12 mouse cellular contexts compared by ENCODE assay signal in the genomic region with DNA sequence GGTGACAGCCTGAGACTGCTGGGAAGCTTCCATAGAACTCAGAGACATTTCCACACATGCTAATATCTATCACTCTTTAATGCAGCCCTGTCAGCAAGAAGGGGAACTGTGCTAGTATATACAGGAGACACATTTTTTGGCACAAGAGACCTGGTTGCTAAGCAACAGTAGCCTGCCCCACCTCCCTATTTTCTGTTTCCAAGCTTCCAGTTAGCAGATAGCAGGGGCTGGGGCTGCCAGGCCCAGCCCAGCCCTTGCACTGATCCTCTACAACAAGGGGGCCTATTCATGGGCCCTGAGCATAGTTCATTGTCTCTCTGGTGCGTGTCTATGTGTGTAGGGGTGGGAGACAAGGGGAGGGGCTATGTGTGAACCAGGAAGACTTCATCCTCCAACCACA. TPM values are rescaled to one million over a fixed set of nuclear protein-coding genes. Genes with fewer than 3 reads are reported as not detected.
DNase-seq lines count a peak whose midpoint lies in the region; ATAC-seq lines count a peak whose summit lies in the region.
"Had no signal": no experiment of that assay in that cellular context is flagged by ENCODE, and none has a peak within 500 bp of the region (broad histone marks: within the 10 kb centered on the region; RNA-seq: fewer than 3 reads in every experiment).

No protein-coding gene starts in this region.

- no peak for DNase-seq in frontal cortex, postnatal 10 days (ENCODE audit: low spot score in 2 of 2)
- DNase-seq in Muller cell, postnatal 12 days (ENCODE audit: inconsistent ontology term): peak; percentile 18
- peak; percentile 34 for DNase-seq in midbrain, embryonic 10.5 days (ENCODE audit: low spot score)
- DNase-seq in gastrocnemius, postnatal 10 days: no peak
- no peak for DNase-seq in left cerebral cortex, postnatal 10 days (ENCODE audit: extremely low spot score in 1 of 2, low spot score in 2 of 2)
- DNase-seq in thymus, postnatal 0 days (ENCODE audit: low spot score): no peak
- DNase-seq: cerebellum, postnatal 36 days; heart, postnatal 10 days; thymus, adult 2 months had no signal

- peak overlapping the region; percentile 19; the same call in 1 of the 2 replicates for H3K27ac ChIP-seq in forebrain, embryonic 13.5 days
- peak overlapping the region; percentile 65 for H3K27ac ChIP-seq in midbrain, embryonic 10.5 days (replicated peaks)
- H3K27ac ChIP-seq: limb, embryonic 15.5 days had no signal

- no peak overlapping the region; the same call in 1 of the 2 replicates for H3K4me2 ChIP-seq in forebrain, embryonic 13.5 days
- H3K4me2 ChIP-seq: limb, embryonic 15.5 days had no signal

- H3K4me1 ChIP-seq in forebrain, embryonic 13.5 days: peaks cover 13% of the 10 kb centered on the region
- H3K4me1 ChIP-seq in midbrain, embryonic 10.5 days: peaks cover 12% of the 10 kb centered on the region

- H3K9me3 ChIP-seq in forebrain, embryonic 13.5 days (replicated peaks): no peaks in the 10 kb centered on the region
- H3K9me3 ChIP-seq in midbrain, embryonic 10.5 days (replicated peaks): no peaks in the 10 kb centered on the region
- H3K9me3 ChIP-seq: limb, embryonic 15.5 days had no signal

- ATAC-seq in frontal cortex, adult (ENCODE audit: low TSS enrichment): peak; percentile 57; the same call in 1 of the 2 replicates
- peak; percentile 81 for ATAC-seq in forebrain, embryonic 13.5 days

- intact Hi-C loops in left cerebral cortex, postnatal 10 days (cut with DNase I): no loop called here

- 0% methylated on average over 1 of the region's 1 CpGs for WGBS in forebrain, embryonic 13.5 days
- 14% methylated on average over 1 of the region's 1 CpGs for WGBS in midbrain, embryonic 10.5 days

- no peaks in the 10 kb centered on the region for H3K36me3 ChIP-seq in forebrain, embryonic 13.5 days (ENCODE audit: poor library complexity, severe bottlenecking)
- no peaks in the 10 kb centered on the region for H3K36me3 ChIP-seq in midbrain, embryonic 10.5 days
- H3K36me3 ChIP-seq: limb, embryonic 15.5 days had no signal

- no peak overlapping the region for H3K9ac ChIP-seq in forebrain, embryonic 13.5 days
- H3K9ac ChIP-seq: limb, embryonic 15.5 days had no signal

- H3K4me3 ChIP-seq in forebrain, embryonic 13.5 days: no peak overlapping the region
- no peak overlapping the region for H3K4me3 ChIP-seq in midbrain, embryonic 10.5 days
- H3K4me3 ChIP-seq: limb, embryonic 15.5 days had no signal

- H3K27me3 ChIP-seq in forebrain, embryonic 13.5 days: no peaks in the 10 kb centered on the region
- no peaks in the 10 kb centered on the region for H3K27me3 ChIP-seq in midbrain, embryonic 10.5 days (ENCODE audit: low read depth, poor library complexity, severe bottlenecking)
- H3K27me3 ChIP-seq: limb, embryonic 15.5 days had no signal

RNA-seq across cellular contexts. Expression of gene Tmprss5, which starts 21.3 kb away (rescaled TPM):
- polyA plus RNA-seq in forebrain, embryonic 13.5 days (2015; fragmentation: Nextera tagmentation; extraction: Ambion mirVana): 0.93 and 1.9 TPM in 2 replicates
- polyA plus RNA-seq in midbrain, embryonic 10.5 days (2016; fragmentation: Nextera tagmentation; extraction: Ambion mirVana): 0.41 and 1.2 TPM in 2 replicates
- total RNA-seq in gastrocnemius, postnatal 10 days (2021): 1 to 10 TPM in 1 of 2 experiments, under 1 TPM in 1; 0.85 to 1.8 TPM
- under 1 TPM; 0.30 to 0.69 TPM for total RNA-seq in left cerebral cortex, postnatal 10 days (2021)
- 0.10 TPM in 1 of 2 replicates, not detected in the other for polyA plus RNA-seq in thymus, postnatal 0 days (2015; fragmentation: Nextera tagmentation; extraction: Ambion mirVana)

RNA-seq across cellular contexts. Expression of gene Zw10, which starts 46.9 kb away (rescaled TPM):
- 40.2 and 44.7 TPM in 2 replicates for polyA plus RNA-seq in forebrain, embryonic 13.5 days (2015; fragmentation: Nextera tagmentation; extraction: Ambion mirVana)
- 57.3 and 60.1 TPM in 2 replicates for polyA plus RNA-seq in midbrain, embryonic 10.5 days (2016; fragmentation: Nextera tagmentation; extraction: Ambion mirVana)
- 1 to 10 TPM; 6.6 to 8.6 TPM for total RNA-seq in gastrocnemius, postnatal 10 days (2021)
- 10 to 100 TPM; 14.3 to 17.5 TPM for total RNA-seq in left cerebral cortex, postnatal 10 days (2021)
- polyA plus RNA-seq in thymus, postnatal 0 days (2015; fragmentation: Nextera tagmentation; extraction: Ambion mirVana): 39.3 and 40.5 TPM in 2 replicates

Comparison
In these comparisons a context has a peak if more than half of its experiments do, and no peak if none do; other contexts are left out.
1. DNase-seq: peak in Muller cell, postnatal 12 days (single experiment) and midbrain, embryonic 10.5 days (single experiment); none in frontal cortex, postnatal 10 days (0 of 2), gastrocnemius, postnatal 10 days (single experiment), left cerebral cortex, postnatal 10 days (0 of 2) and thymus, postnatal 0 days (single experiment).